Mouse (Mus musculus) liver, adult 2 months (tissue): Measurements from ENCODE around the gene Rcn3.

Source experiments
- CTCF ChIP-seq: fragments of 200-500 bp; IDR thresholded peaks from 2 replicates; pipeline ENCODE4 v1.5.1; 2011; ENCODE audit warnings: low read depth, low read length, control low read depth
- POLR2A ChIP-seq: fragments of 200-500 bp; IDR thresholded peaks from 2 replicates; pipeline ENCODE4 v1.6.1; 2011; ENCODE audit warnings: low read length, control low read depth; ENCODE audit not compliant: insufficient read depth; ENCODE audit errors: extremely low read depth

- TF ChIP-seq CTCF (no peak), POLR2A (no peak)
Measured at GRCm38 (mm10) chr7:45060632-45061122, 31.3 kb downstream of the Rcn3 start.
